Mouse (Mus musculus) intestine, embryonic 14.5 days (tissue): ENCODE data around the gene Otof. TPM values are rescaled to one million over a fixed set of nuclear protein-coding genes. Genes with fewer than 3 reads are reported as not detected.
A peak's percentile ranks its signal among the peaks of the same experiment; 100 is the strongest.

ENCODE experiments used
- ATAC-seq: fragments of 200-750 bp; cut with Nextera tagmentation; replicated peaks from 2 replicates; pipeline ENCODE4 v1.8.0; 2017; ENCODE audit warnings: low read depth, moderate number of reproducible peaks, moderate TSS enrichment, moderate library complexity; ENCODE audit not compliant: low FRiP score, low TSS enrichment
- DNase-seq: peaks from one replicate; pipeline ENCODE4 v3.0.0-alpha.2; 2018; ENCODE audit warnings: low spot score
- H3K27ac ChIP-seq: fragments of 300-500 bp; sonication (generic); 2 replicates; pipeline ENCODE4 v1.5.1; 2014; ENCODE audit warnings: low read depth, mild to moderate bottlenecking, control low read depth
- H3K27me3 ChIP-seq: fragments of 300-500 bp; sonication (generic); replicated peaks from 2 replicates; pipeline ENCODE4 v1.6.1; 2014; ENCODE audit warnings: low read length, control low read depth; ENCODE audit not compliant: control insufficient read depth, insufficient read depth
- H3K36me3 ChIP-seq: fragments of 300-500 bp; sonication (generic); 2 replicates; pipeline ENCODE4 v1.6.1; 2014; ENCODE audit warnings: low read length, control low read depth; ENCODE audit not compliant: control insufficient read depth, insufficient read depth
- H3K4me1 ChIP-seq: fragments of 300-500 bp; sonication (generic); replicated peaks from 2 replicates; pipeline ENCODE4 v1.6.1; 2014; ENCODE audit warnings: low read length, control low read depth, mixed read lengths; ENCODE audit not compliant: control insufficient read depth, insufficient read depth
- H3K4me2 ChIP-seq: fragments of 300-500 bp; sonication (generic); 2 replicates; pipeline ENCODE4 v1.6.1; 2014; ENCODE audit warnings: low read length
- H3K4me3 ChIP-seq: fragments of 300-500 bp; sonication (generic); 2 replicates; pipeline ENCODE4 v1.5.1; 2014; ENCODE audit warnings: low read depth, low read length, control low read depth, mixed read lengths
- H3K9ac ChIP-seq: fragments of 300-500 bp; sonication (generic); 2 replicates; pipeline ENCODE4 v1.6.1; 2014; ENCODE audit warnings: mild to moderate bottlenecking, low read length
- H3K9me3 ChIP-seq: fragments of 300-500 bp; sonication (generic); 2 replicates; pipeline ENCODE4 v1.6.1; 2016; ENCODE audit warnings: low read length, control low read depth; ENCODE audit not compliant: control insufficient read depth
- WGBS: fragments of 180-500 bp; shearing (Covaris S2); extraction: QIAGEN DNeasy Blood & Tissue Kit; methylation state at CpG from one replicate; pipeline ENCODE4 v1.1.7; 2014; 5-methylcytosine and 5-hydroxymethylcytosine counted together
- polyA plus RNA-seq: library from polyadenylated mRNA; unstranded; fragments of >200 nt; fragmentation: Nextera tagmentation; extraction: Ambion mirVana; gene quantifications from 2 replicates; pipeline ENCODE4 v1.2.1, GENCODE M21; 2014

Gene Otof
- 1.2 and 1.3 TPM in 2 replicates for polyA plus RNA-seq

DNA sequence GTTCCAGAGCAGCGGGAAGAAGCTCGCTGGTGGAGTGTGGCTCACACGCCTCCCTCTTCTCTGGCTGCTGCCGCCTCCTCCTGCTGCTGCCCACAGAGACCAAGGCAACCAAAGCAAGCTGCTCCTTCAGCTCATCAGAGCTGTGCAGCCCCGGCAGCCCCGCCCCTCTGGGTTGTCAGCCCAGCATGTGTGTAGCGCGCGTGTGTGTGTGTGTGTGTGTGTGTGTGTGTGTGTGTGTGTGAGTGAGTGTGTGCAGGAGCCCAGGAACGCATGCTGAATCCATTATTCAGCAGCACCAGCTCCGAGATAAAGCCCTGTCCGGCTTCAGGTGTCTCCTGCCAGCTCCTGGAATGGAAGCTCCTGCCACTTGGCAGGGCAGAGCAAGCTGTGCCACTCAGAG lies at the start of gene Otof:
Gene Otof (minus strand): TSS at position 112 of the 400 bp plus-strand sequence.
- peak; percentile 63 for ATAC-seq
- H3K27me3 ChIP-seq = peaks cover 15% of the 10 kb centered on the region
- DNase-seq = no peak
- no peak within 1 kb of the TSS for H3K9ac ChIP-seq
- H3K9me3 ChIP-seq = no peaks in the 10 kb centered on the region
- H3K4me1 ChIP-seq = peaks cover 9% of the 10 kb centered on the region
- H3K4me3 ChIP-seq = no peak within 1 kb of the TSS
- H3K4me2 ChIP-seq = peak within 1 kb of the TSS; percentile 23; the same call in 1 of the 2 replicates
- H3K27ac ChIP-seq = no peak within 1 kb of the TSS
- 18% methylated on average over 11 of the region's 12 CpGs for WGBS
- H3K36me3 ChIP-seq = no peaks in the 10 kb centered on the region

DNA sequence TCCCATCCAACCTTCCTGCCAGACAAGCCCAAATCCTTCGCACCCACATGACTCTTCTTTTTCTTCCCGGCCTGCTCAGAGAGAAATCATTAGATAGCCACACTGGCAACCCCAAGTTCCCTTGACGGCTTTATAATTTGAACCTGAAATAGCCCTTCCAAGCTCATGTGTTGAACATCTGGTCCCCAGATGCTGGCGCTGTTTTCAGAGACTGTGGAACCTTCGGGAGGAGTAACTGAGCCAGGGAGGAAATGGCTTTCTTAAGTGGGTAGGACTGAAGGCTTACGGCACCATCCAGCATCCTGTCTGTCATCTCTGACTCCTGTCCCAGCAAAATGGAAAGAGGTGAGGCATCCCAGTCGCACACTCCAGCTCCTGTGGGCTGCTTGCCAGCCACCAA lies 35.6 kb upstream of the Otof start:
- Histone ChIP-seq H3K36me3 (no peaks in the 10 kb centered on the region), H3K4me1 (no peaks in the 10 kb centered on the region), H3K4me2 (no peak overlapping the region), H3K4me3 (no peak overlapping the region), H3K27ac (no peak overlapping the region), H3K9ac (no peak overlapping the region), H3K27me3 (no peaks in the 10 kb centered on the region), H3K9me3 (no peaks in the 10 kb centered on the region)
- DNase-seq (no peak), ATAC-seq (no peak)
- 53% methylated on average over 7 of the region's 7 CpGs for WGBS

DNA sequence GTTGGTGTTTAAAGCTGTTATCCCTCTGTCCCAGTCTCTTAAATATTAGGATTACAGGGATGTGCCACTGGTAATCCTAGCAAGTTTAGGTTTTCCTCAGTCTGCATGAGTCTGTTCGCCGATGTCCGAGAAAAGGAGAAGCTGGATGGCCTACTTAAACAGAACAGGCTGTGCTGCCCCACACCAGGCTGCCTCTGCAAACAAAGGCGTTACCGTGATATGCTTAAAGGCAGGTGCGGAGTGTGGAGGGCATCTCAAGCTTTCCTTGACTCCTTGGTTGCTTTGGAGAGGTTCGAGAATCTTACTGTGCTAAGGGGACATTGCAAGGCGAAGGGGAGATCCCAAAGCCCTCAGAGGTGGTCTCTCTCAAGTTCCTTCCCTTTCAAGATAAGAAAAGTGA lies 35.1 kb upstream of the Otof start:
- Histone ChIP-seq H3K4me2 (no peak overlapping the region), H3K9ac (no peak overlapping the region), H3K4me3 (no peak overlapping the region), H3K4me1 (no peaks in the 10 kb centered on the region), H3K9me3 (no peaks in the 10 kb centered on the region), H3K27me3 (no peaks in the 10 kb centered on the region), H3K27ac (no peak overlapping the region), H3K36me3 (no peaks in the 10 kb centered on the region)
- ATAC-seq (no peak), DNase-seq (no peak)
- 73% methylated on average over 8 of the region's 8 CpGs for WGBS

DNA sequence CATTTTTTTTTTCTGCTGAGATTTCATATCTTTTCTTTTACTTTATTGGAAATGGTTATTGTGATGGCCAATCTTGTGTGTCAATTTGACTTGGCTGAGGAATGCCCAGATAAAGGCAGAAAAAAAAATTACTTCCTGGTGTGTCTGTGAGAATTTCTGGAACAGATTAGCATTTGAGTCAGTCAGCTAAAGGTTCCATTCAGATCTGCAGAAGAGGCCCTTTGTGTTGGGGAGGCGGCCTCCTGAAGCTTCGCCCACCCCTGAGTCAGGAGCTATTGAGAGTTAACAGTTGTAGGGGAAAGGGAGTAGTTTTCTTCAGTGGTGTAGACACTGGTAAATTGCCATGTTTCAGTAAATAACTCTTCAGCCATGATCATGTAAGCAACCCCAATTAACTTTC lies 33.6 kb upstream of the Otof start:
- H3K27ac ChIP-seq = no peak overlapping the region
- H3K36me3 ChIP-seq = no peaks in the 10 kb centered on the region
- H3K9ac ChIP-seq = no peak overlapping the region
- no peaks in the 10 kb centered on the region for H3K27me3 ChIP-seq
- DNase-seq = no peak
- no peak for ATAC-seq
- no peak overlapping the region for H3K4me3 ChIP-seq
- H3K9me3 ChIP-seq = no peaks in the 10 kb centered on the region
- 0 out of 2 replicates have a peak, but pooled peaks cover 6% of the 10 kb centered on the region for H3K4me1 ChIP-seq
- H3K4me2 ChIP-seq = no peak overlapping the region
- WGBS = 80% methylated on average over 2 of the region's 2 CpGs

DNA sequence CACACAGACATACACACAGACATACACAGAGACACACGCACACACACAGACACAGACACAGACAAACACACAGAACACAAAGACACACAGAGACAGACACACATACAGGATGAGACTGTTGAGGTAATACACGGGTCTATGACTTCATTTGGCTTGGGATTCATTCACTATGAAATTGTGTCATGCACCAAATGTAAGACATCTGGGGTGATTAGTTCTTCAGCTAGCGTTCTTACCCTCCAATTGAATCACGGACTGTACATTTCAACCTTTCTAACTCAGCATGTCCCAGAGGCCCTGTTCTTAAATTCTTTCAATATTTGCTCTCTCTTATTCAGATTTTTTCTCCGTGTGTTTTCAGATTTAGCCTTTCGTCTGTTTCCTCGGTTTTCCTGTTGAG lies 32.9 kb upstream of the Otof start:
- no peaks in the 10 kb centered on the region for H3K9me3 ChIP-seq
- no peaks in the 10 kb centered on the region for H3K36me3 ChIP-seq
- H3K9ac ChIP-seq = no peak overlapping the region
- H3K4me1 ChIP-seq = 0 out of 2 replicates have a peak, but pooled peaks cover 6% of the 10 kb centered on the region
- no peak overlapping the region for H3K4me2 ChIP-seq
- 72% methylated on average over 7 of the region's 7 CpGs for WGBS
- H3K27me3 ChIP-seq = no peaks in the 10 kb centered on the region
- H3K4me3 ChIP-seq = no peak overlapping the region
- ATAC-seq = no peak
- H3K27ac ChIP-seq = no peak overlapping the region
- no peak for DNase-seq

DNA sequence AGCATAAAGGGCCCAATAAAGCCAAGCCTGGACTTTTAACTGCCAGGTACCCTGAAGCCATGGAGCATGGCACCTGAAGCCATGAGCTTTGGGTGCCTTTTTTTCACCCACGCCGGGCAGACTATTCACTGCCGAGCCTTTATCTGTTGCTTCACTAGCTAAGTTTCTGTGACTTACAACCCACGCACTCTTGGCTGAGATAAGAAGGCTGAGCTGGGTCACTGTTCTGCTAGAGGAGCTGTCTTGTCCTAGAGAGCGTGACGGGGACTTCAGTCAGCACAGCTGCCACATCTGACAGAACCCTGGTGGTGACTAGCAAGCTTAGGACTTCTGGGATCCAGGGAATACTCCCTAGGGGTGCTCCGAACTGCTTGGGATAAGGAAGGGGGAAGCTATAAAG lies 32.0 kb upstream of the Otof start:
- DNase-seq (no peak), ATAC-seq (no peak)
- Histone ChIP-seq H3K36me3 (no peaks in the 10 kb centered on the region), H3K4me2 (no peak overlapping the region), H3K4me1 (0 out of 2 replicates have a peak, but pooled peaks cover 6% of the 10 kb centered on the region), H3K9ac (no peak overlapping the region), H3K27me3 (no peaks in the 10 kb centered on the region), H3K4me3 (no peak overlapping the region), H3K27ac (no peak overlapping the region), H3K9me3 (no peaks in the 10 kb centered on the region)
- 73% methylated on average over 7 of the region's 7 CpGs for WGBS

DNA sequence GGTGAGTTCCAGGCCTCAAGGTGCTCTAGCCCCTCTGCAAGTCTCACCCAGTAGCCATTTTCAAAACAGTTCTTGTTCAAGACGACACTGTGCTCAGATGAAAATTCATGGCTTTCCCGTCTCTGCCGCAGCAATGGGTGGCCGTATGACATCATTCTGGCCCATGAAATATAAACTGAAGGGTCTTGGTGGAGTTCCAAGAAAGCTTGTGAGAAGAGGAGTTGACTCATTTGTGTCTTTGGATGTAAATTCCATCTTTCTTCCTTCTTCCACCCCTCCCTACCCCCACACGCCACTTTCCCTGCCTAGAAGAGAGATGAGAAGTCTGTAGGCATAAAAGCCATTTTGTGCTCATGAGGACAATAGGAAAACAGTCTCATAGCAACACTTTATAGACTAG lies 29.1 kb upstream of the Otof start:
- Histone ChIP-seq H3K4me1 (0 out of 2 replicates have a peak, but pooled peaks cover 6% of the 10 kb centered on the region), H3K9ac (no peak overlapping the region), H3K9me3 (no peaks in the 10 kb centered on the region), H3K27me3 (no peaks in the 10 kb centered on the region), H3K4me3 (no peak overlapping the region), H3K27ac (peak overlapping the region; percentile 41; the same call in 1 of the 2 replicates), H3K36me3 (no peaks in the 10 kb centered on the region), H3K4me2 (no peak overlapping the region)
- no peak for ATAC-seq
- WGBS = 41% methylated on average over 5 of the region's 5 CpGs
- no peak for DNase-seq

DNA sequence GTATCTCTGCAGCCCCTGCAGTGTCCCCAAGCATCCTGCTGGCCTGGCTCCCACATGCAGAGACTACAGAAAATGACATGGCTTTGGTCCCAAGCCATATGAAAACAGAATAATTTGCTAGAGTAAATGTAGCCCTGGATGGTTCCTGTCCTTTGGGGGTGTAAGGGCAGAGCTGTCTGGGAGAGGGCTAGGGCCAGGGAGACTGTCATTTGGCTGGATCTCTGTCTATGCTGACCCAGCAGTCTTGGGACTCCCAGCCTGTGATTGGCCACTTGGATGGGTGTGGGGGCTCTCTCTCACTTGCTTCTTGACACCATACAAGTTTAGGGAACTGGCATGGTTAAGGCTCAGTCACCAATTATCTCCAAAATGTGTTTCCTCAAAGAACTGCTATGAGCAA lies 28.5 kb upstream of the Otof start:
- Histone ChIP-seq H3K27ac (no peak overlapping the region), H3K27me3 (no peaks in the 10 kb centered on the region), H3K9me3 (no peaks in the 10 kb centered on the region), H3K9ac (no peak overlapping the region), H3K4me1 (0 out of 2 replicates have a peak, but pooled peaks cover 6% of the 10 kb centered on the region), H3K4me2 (no peak overlapping the region), H3K36me3 (no peaks in the 10 kb centered on the region), H3K4me3 (no peak overlapping the region)
- DNase-seq (no peak), ATAC-seq (no peak)

DNA sequence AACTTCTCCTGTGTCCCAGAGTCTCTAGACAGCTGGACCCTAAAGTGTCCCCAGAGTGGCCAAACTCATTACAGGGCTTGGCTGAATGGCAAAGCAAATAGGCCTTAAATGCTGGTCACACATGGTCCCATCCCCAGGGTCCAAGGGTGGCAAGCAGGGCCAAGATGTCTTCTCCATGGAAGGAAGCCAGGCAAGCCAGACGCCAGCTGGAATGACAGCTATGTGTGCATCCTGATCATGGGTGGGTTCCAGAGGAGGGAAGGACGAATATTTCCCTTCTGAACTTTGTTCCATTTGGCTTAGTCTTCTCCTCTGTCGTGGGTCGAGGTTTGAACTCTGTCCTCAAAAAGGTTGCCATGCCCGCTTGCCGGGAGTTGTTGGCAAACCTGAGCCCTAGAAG lies 23.4 kb upstream of the Otof start:
- no peak overlapping the region for H3K4me3 ChIP-seq
- no peaks in the 10 kb centered on the region for H3K4me1 ChIP-seq
- DNase-seq (no peak), ATAC-seq (no peak)
- 79% methylated on average over 6 of the region's 6 CpGs for WGBS
- no peaks in the 10 kb centered on the region for H3K36me3 ChIP-seq
- H3K27me3 ChIP-seq = no peaks in the 10 kb centered on the region
- H3K27ac ChIP-seq = no peak overlapping the region
- no peaks in the 10 kb centered on the region for H3K9me3 ChIP-seq
- no peak overlapping the region for H3K9ac ChIP-seq
- H3K4me2 ChIP-seq = no peak overlapping the region
